Mouse (Mus musculus): ENCODE data around the gene Arap1.

The Arap1 gene

GRCm38 (mm10) chr7:101347767-101348270, at the start of gene Arap1:
Gene Arap1, plus strand, starts transcription at chr7:101348067.
- DNase-seq (ENCODE audit: low spot score): peak; percentile 70

DNA sequence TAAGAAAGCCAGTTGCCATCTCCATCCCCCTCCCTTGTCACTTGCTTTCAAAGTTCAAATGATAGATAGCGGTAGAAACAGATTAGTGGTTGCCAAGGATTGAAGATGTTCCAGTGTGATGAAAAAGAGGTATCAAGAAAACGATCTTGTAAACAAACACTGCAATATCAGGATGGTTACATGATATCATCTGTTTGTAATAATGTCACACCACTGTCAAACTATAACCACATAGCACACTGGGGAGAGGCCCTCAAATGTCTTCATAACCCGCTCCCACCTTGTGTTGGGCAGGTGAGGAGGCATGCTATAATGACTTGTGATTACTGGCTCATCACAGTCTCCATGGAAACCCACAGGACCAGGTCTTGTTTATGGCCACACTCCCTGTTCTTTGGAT, 49.5 kb upstream of the Arap1 start:
- DNase-seq (ENCODE audit: low spot score): no peak

DNA sequence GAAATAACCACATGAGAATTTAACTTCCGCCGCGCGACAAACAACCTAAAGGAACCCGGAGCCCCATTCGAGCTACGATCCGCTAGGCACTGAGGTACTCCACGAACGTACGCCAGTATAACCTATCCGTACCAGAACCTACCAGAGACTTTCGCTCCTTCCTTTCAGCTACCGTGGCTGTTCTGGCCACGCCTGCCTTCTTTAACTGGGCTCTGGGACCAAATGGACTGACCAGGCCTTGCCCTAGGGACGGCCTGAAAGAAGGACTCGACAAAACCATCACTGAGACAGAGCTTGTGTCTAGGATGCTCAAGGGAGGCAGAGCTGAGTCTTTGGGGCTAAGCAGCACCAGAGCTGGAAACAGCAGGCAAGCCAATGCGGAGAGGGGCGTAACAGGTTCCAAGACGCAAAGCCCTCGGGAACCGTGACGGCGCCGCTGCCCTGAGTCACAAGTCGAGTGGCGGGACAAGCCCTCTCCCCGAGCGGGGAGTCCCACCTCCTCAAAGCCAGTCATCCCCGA, 46.4 kb upstream of the Arap1 start:
- no peak for DNase-seq (ENCODE audit: low spot score)

- peak; percentile 93 for DNase-seq (ENCODE audit: low spot score)
These were observed 45.9 kb upstream of the Arap1 start, which contains the start of gene Atg16l2 for GRCm38 (mm10) chr7:101301881-101302456. Gene Atg16l2, minus strand, starts transcription at chr7:101302251.

GRCm38 (mm10) chr7:101302691-101303090, 45.2 kb upstream of the Arap1 start:
- DNase-seq (ENCODE audit: low spot score): no peak

DNA sequence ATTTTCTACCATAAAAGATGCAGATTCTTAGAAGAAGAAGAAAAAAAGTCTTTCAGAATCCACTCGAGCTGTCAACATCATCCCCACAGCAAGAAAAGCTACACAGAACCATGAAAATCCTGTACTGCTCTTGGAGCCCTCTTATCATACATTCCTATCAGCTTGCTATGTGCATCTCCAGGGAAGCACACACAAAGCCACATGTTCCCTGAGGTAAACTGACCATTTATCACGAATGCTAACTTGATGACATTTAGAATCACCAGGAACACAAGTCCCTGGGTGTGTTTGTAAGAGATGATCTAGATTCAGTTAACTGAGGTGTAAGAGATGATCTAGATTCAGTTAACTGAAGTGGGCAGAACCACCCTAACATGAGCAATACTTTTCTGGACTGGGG, 41.0 kb upstream of the Arap1 start:
- no peak for DNase-seq (ENCODE audit: low spot score)

GRCm38 (mm10) chr7:101309985-101310326, 37.9 kb upstream of the Arap1 start:
- DNase-seq (ENCODE audit: low spot score): no peak

GRCm38 (mm10) chr7:101310327-101311028, 37.4 kb upstream of the Arap1 start:
- DNase-seq (ENCODE audit: low spot score): peak; percentile 96

- DNase-seq (ENCODE audit: low spot score): no peak
These were observed 36.8 kb upstream of the Arap1 start for GRCm38 (mm10) chr7:101311061-101311460.

GRCm38 (mm10) chr7:101313033-101313432, 34.8 kb upstream of the Arap1 start:
- no peak for DNase-seq (ENCODE audit: low spot score)

DNA sequence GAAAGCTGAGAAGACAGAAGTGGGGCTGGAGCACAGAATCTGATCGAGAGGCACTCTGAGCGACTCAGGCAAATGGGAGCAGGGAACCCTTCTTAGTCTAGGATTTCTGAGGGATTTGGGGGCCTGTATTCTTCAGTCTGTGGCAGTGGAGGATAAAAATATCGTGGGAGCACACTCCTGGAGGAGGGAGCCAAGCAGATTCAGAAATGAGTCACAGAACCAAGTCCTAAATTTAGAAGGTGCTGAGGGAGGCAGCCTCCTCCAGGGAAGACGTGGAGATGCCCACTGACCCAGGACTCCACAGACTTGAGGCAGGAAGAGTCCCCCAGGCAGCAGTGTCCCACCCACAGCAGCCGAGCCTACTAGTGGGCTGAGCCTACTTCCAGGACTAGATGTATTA, 33.5 kb upstream of the Arap1 start:
- DNase-seq (ENCODE audit: low spot score): no peak

GRCm38 (mm10) chr7:101315699-101316098, 32.2 kb upstream of the Arap1 start:
- no peak for DNase-seq (ENCODE audit: low spot score)

- DNase-seq (ENCODE audit: low spot score): no peak
These were observed 31.3 kb upstream of the Arap1 start for GRCm38 (mm10) chr7:101316591-101317001.

DNA sequence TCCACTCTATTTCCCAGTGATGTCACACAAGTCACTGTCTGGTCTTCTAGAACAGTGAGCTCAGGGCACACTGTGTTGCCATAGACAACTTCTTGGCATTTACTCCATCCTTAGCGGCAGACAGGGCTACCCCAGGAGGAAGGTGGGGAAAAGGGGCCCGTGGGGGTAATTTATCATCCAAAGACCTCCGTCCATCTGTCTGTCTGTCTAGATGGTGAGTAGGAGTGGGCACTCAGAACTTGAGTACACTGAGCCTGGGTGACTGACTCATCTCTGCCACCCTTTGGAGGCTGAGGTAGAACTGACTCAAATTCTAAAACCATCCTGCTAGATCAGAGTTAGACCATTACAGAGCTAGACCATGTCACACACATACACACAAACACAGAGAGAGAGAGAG, 30.9 kb upstream of the Arap1 start, which contains the start of gene Stard10:
TSS of gene Stard10 (plus strand) at position 73 of the 400 bp plus-strand sequence.
- DNase-seq (ENCODE audit: low spot score): no peak

GRCm38 (mm10) chr7:101318848-101319247, 29.0 kb upstream of the Arap1 start:
- no peak for DNase-seq (ENCODE audit: low spot score)

- DNase-seq (ENCODE audit: low spot score): no peak
These were observed 28.1 kb upstream of the Arap1 start for GRCm38 (mm10) chr7:101319796-101320195.

- peak; percentile 58 for DNase-seq (ENCODE audit: low spot score)
These were observed 27.3 kb upstream of the Arap1 start for GRCm38 (mm10) chr7:101320399-101321217.

- DNase-seq (ENCODE audit: low spot score): peak; percentile 67
These were observed 26.5 kb upstream of the Arap1 start for GRCm38 (mm10) chr7:101321218-101321827.

DNA sequence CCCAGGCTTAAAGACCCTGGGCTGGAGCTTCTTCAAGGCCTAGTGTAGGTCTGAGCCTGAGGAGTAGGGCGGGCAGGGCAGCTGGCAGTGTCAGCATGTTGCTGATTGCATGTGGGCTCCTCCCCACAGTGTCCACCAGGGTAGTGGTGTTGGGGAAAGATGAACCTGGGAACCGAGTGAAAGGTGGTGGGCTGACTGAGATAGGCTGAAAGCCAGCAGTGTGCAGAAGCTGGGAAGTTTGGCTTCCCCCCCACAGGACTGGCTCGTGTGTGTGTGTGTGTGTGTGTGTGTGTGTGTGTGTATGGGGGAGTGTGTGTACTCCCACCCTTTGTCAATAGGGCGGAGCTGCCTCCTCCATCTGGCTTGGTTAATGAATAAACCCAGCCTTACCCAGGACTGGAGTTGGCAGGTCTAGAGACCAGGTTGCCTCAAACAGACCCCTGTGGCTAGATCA, 24.7 kb upstream of the Arap1 start:
- DNase-seq (ENCODE audit: low spot score): peak; percentile 57

- DNase-seq (ENCODE audit: low spot score): peak; percentile 55
These were observed 23.5 kb upstream of the Arap1 start for GRCm38 (mm10) chr7:101324142-101324962.

- no peak for DNase-seq (ENCODE audit: low spot score)
These were observed 21.9 kb upstream of the Arap1 start for GRCm38 (mm10) chr7:101326006-101326405.

All from testis, postnatal 10 days (tissue).